Comparison of ENCODE assay signal across 11 mouse cellular contexts in the genomic region with DNA sequence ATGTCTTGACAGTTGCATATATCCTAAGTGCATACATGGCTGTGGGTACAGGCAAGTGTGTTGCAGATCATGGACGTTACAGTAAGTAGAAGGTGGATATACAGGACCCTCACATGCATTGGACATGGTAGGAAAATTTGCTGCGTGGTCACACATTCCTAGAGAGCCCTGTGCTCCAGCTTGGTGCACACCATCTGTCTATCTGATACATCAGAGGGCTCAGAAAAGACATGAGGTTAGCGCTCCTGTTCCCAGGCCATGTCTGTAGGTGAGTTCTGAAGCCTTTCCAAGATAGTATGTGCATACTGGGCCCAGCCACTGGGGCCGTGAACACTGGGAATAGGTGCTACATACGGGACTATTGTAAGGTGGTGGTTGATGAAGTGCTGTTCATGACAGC. TPM values are rescaled to one million over a fixed set of nuclear protein-coding genes. Genes with fewer than 3 reads are reported as not detected.
DNase-seq lines count a peak whose midpoint lies in the region.
"Had no signal": no experiment of that assay in that cellular context is flagged by ENCODE, and none has a peak within 500 bp of the region (broad histone marks: within the 10 kb centered on the region; RNA-seq: fewer than 3 reads in every experiment).

No protein-coding gene starts in this region.

- peak overlapping the region; percentile 83 for H3K4me3 ChIP-seq in forebrain, embryonic 10.5 days
- H3K4me3 ChIP-seq in limb, embryonic 10.5 days = 0 out of 2 replicates have a peak overlapping the region, but pooled peaks have one; percentile 82

- H3K4me1 ChIP-seq in forebrain, embryonic 10.5 days = peaks cover 44% of the 10 kb centered on the region
- H3K4me1 ChIP-seq in limb, embryonic 10.5 days = peaks cover 41% of the 10 kb centered on the region

- peak; percentile 89 for DNase-seq in heart, adult 11 months
- no peak for DNase-seq in heart, postnatal 4 days
- DNase-seq in brain, adult 2 months (ENCODE audit: low read depth, low spot score) = peak; percentile 26
- no peak for DNase-seq in forebrain, embryonic 10.5 days (ENCODE audit: extremely low spot score, low spot score)
- DNase-seq in limb, embryonic 10.5 days (ENCODE audit: low spot score) = no peak
- no peak for DNase-seq in c-Kit-positive CD71-positive TER-119-positive erythroid progenitor cells, embryonic 14.5 days (ENCODE audit: low spot score)
- DNase-seq in thymus, postnatal 14 days = no peak
- DNase-seq in adrenal gland, postnatal 14 days = no peak
- DNase-seq: adrenal gland, adult 2 months; kidney, postnatal 36 days; lung, postnatal 36 days had no signal

- peaks cover 66% of the 10 kb centered on the region for H3K36me3 ChIP-seq in forebrain, embryonic 10.5 days (replicated peaks)
- H3K36me3 ChIP-seq in limb, embryonic 10.5 days = peaks cover 76% of the 10 kb centered on the region

- H3K9me3 ChIP-seq in forebrain, embryonic 10.5 days = no peaks in the 10 kb centered on the region
- H3K9me3 ChIP-seq in limb, embryonic 10.5 days (replicated peaks) = no peaks in the 10 kb centered on the region

- H3K27me3 ChIP-seq in forebrain, embryonic 10.5 days (ENCODE audit: poor library complexity, severe bottlenecking) = no peaks in the 10 kb centered on the region
- H3K27me3 ChIP-seq in limb, embryonic 10.5 days (ENCODE audit: low read depth, poor library complexity, severe bottlenecking) = no peaks in the 10 kb centered on the region

- 91% methylated on average over 5 of the region's 5 CpGs for WGBS in forebrain, embryonic 10.5 days
- 89% methylated on average over 5 of the region's 5 CpGs for WGBS in limb, embryonic 10.5 days

- H3K27ac ChIP-seq in forebrain, embryonic 10.5 days = no peak overlapping the region
- H3K27ac ChIP-seq in limb, embryonic 10.5 days = no peak overlapping the region

RNA-seq across cellular contexts. Expression of a gene that starts 1.8 kb away (rescaled TPM):
- under 1 TPM; 0.36 to 0.43 TPM for total RNA-seq in heart, postnatal 4 days (2021)
- 0.36 and 0.77 TPM in 2 replicates for polyA plus RNA-seq in forebrain, embryonic 10.5 days (2016; fragmentation: Nextera tagmentation; extraction: Ambion mirVana)
- polyA plus RNA-seq in limb, embryonic 10.5 days (2016; fragmentation: Nextera tagmentation; extraction: Ambion mirVana) = 0.58 and 0.79 TPM in 2 replicates
- 0.79 and 1.2 TPM in 2 replicates for total RNA-seq in adrenal gland, postnatal 14 days (2021)

RNA-seq across cellular contexts. Expression of a gene that starts 24.5 kb away (rescaled TPM):
- total RNA-seq in heart, postnatal 4 days (2021) = 10 to 100 TPM; 82.7 to 89.7 TPM
- 141 and 149 TPM in 2 replicates for polyA plus RNA-seq in forebrain, embryonic 10.5 days (2016; fragmentation: Nextera tagmentation; extraction: Ambion mirVana)
- 138 and 161 TPM in 2 replicates for polyA plus RNA-seq in limb, embryonic 10.5 days (2016; fragmentation: Nextera tagmentation; extraction: Ambion mirVana)
- total RNA-seq in adrenal gland, postnatal 14 days (2021) = 117 and 127 TPM in 2 replicates

RNA-seq across cellular contexts. Expression of a gene that starts 31.8 kb away (rescaled TPM):
- total RNA-seq in heart, postnatal 4 days (2021) = 10 to 100 TPM; 60.3 to 64.9 TPM
- polyA plus RNA-seq in forebrain, embryonic 10.5 days (2016; fragmentation: Nextera tagmentation; extraction: Ambion mirVana) = 163 and 164 TPM in 2 replicates
- polyA plus RNA-seq in limb, embryonic 10.5 days (2016; fragmentation: Nextera tagmentation; extraction: Ambion mirVana) = 161 and 163 TPM in 2 replicates
- total RNA-seq in adrenal gland, postnatal 14 days (2021) = 94.3 and 97.0 TPM in 2 replicates

RNA-seq across cellular contexts. Expression of a gene that starts 38.1 kb away (rescaled TPM):
- total RNA-seq in heart, postnatal 4 days (2021) = 10 to 100 TPM; 11.5 to 12.5 TPM
- 9.7 and 11.3 TPM in 2 replicates for polyA plus RNA-seq in forebrain, embryonic 10.5 days (2016; fragmentation: Nextera tagmentation; extraction: Ambion mirVana)
- 4.7 and 6.6 TPM in 2 replicates for polyA plus RNA-seq in limb, embryonic 10.5 days (2016; fragmentation: Nextera tagmentation; extraction: Ambion mirVana)
- total RNA-seq in adrenal gland, postnatal 14 days (2021) = 5.2 and 5.5 TPM in 2 replicates

RNA-seq across cellular contexts. Expression of a gene that starts 42.3 kb away (rescaled TPM):
- 1 to 10 TPM; 3.5 to 4.7 TPM for total RNA-seq in heart, postnatal 4 days (2021)
- polyA plus RNA-seq in forebrain, embryonic 10.5 days (2016; fragmentation: Nextera tagmentation; extraction: Ambion mirVana) = 0.64 and 0.67 TPM in 2 replicates
- polyA plus RNA-seq in limb, embryonic 10.5 days (2016; fragmentation: Nextera tagmentation; extraction: Ambion mirVana) = 1.5 and 2.6 TPM in 2 replicates
- 34.8 and 45.9 TPM in 2 replicates for total RNA-seq in adrenal gland, postnatal 14 days (2021)

Comparison
In these comparisons a context has a peak if more than half of its experiments do, and no peak if none do; other contexts are left out.
1. DNase-seq: peak in heart, adult 11 months (single experiment) and brain, adult 2 months (single experiment); none in heart, postnatal 4 days (single experiment), forebrain, embryonic 10.5 days (single experiment), limb, embryonic 10.5 days (single experiment), c-Kit-positive CD71-positive TER-119-positive erythroid progenitor cells, embryonic 14.5 days (single experiment), thymus, postnatal 14 days (single experiment) and adrenal gland, postnatal 14 days (single experiment).